Mouse (Mus musculus): ENCODE measurements around the gene Cfap61. TPM values are rescaled to one million over a fixed set of nuclear protein-coding genes. Genes with fewer than 3 reads are reported as not detected.

The Cfap61 gene
- polyA plus RNA-seq, 1 experiment from 2014 or later = 0.08 TPM

- Histone ChIP-seq H3K9ac (ENCODE audit: low read length) (no peak overlapping the region), H3K36me3 (ENCODE audit: control insufficient read depth, insufficient read depth, low read length) (no peaks in the 10 kb centered on the region), H3K4me3 (ENCODE audit: low read depth, low read length) (no peak overlapping the region), H3K4me1 (ENCODE audit: control insufficient read depth, insufficient read depth, low read length) (no peaks in the 10 kb centered on the region), H3K4me2 (ENCODE audit: low read depth, severe bottlenecking) (no peak overlapping the region), H3K27ac (replicated peaks; ENCODE audit: low read depth, low read length) (no peak overlapping the region), H3K9me3 (ENCODE audit: control insufficient read depth, low read length) (no peaks in the 10 kb centered on the region), H3K27me3 (ENCODE audit: control insufficient read depth, insufficient read depth, low read length) (no peaks in the 10 kb centered on the region)
- DNase-seq (ENCODE audit: low spot score) = no peak
- no peak for ATAC-seq (ENCODE audit: insufficient number of reproducible peaks, low FRiP score, low TSS enrichment, low read depth)
- 78% methylated on average over 24 of the region's 24 CpGs for WGBS
Observed at GRCm38 (mm10) chr2:146183830-146184793, 249.5 kb downstream of the Cfap61 start.

GRCm38 (mm10) chr2:146196126-146196525, 261.5 kb downstream of the Cfap61 start:
- no peak overlapping the region for H3K9ac ChIP-seq (ENCODE audit: low read length)
- H3K4me3 ChIP-seq (ENCODE audit: low read depth, low read length) = no peak overlapping the region
- no peaks in the 10 kb centered on the region for H3K9me3 ChIP-seq (ENCODE audit: control insufficient read depth, low read length)
- no peaks in the 10 kb centered on the region for H3K36me3 ChIP-seq (ENCODE audit: control insufficient read depth, insufficient read depth, low read length)
- 91% methylated on average over 11 of the region's 11 CpGs for WGBS
- no peak overlapping the region for H3K4me2 ChIP-seq (ENCODE audit: low read depth, severe bottlenecking)
- DNase-seq (ENCODE audit: low spot score) = no peak
- no peak for ATAC-seq (ENCODE audit: insufficient number of reproducible peaks, low FRiP score, low TSS enrichment, low read depth)
- H3K27ac ChIP-seq (replicated peaks; ENCODE audit: low read depth, low read length) = no peak overlapping the region
- H3K27me3 ChIP-seq (ENCODE audit: control insufficient read depth, insufficient read depth, low read length) = no peaks in the 10 kb centered on the region
- H3K4me1 ChIP-seq (ENCODE audit: control insufficient read depth, insufficient read depth, low read length) = no peaks in the 10 kb centered on the region

GRCm38 (mm10) chr2:146197947-146198346, 263.4 kb downstream of the Cfap61 start:
- H3K9me3 ChIP-seq (ENCODE audit: control insufficient read depth, low read length) = no peaks in the 10 kb centered on the region
- H3K27ac ChIP-seq (replicated peaks; ENCODE audit: low read depth, low read length) = no peak overlapping the region
- WGBS = 82% methylated on average over 7 of the region's 7 CpGs
- no peak overlapping the region for H3K4me2 ChIP-seq (ENCODE audit: low read depth, severe bottlenecking)
- ATAC-seq (ENCODE audit: insufficient number of reproducible peaks, low FRiP score, low TSS enrichment, low read depth) (no peak), DNase-seq (ENCODE audit: low spot score) (no peak)
- no peak overlapping the region for H3K4me3 ChIP-seq (ENCODE audit: low read depth, low read length)
- no peak overlapping the region for H3K9ac ChIP-seq (ENCODE audit: low read length)
- H3K27me3 ChIP-seq (ENCODE audit: control insufficient read depth, insufficient read depth, low read length) = no peaks in the 10 kb centered on the region
- H3K4me1 ChIP-seq (ENCODE audit: control insufficient read depth, insufficient read depth, low read length) = no peaks in the 10 kb centered on the region
- no peaks in the 10 kb centered on the region for H3K36me3 ChIP-seq (ENCODE audit: control insufficient read depth, insufficient read depth, low read length)

- ATAC-seq (ENCODE audit: insufficient number of reproducible peaks, low FRiP score, low TSS enrichment, low read depth) (no peak), DNase-seq (ENCODE audit: low spot score) (no peak)
- H3K4me3 ChIP-seq (ENCODE audit: low read depth, low read length) = no peak overlapping the region
- no peak overlapping the region for H3K4me2 ChIP-seq (ENCODE audit: low read depth, severe bottlenecking)
- no peak overlapping the region for H3K27ac ChIP-seq (replicated peaks; ENCODE audit: low read depth, low read length)
- peaks cover 5% of the 10 kb centered on the region for H3K27me3 ChIP-seq (ENCODE audit: control insufficient read depth, insufficient read depth, low read length)
- 37% methylated on average over 4 of the region's 4 CpGs for WGBS
- no peaks in the 10 kb centered on the region for H3K9me3 ChIP-seq (ENCODE audit: control insufficient read depth, low read length)
- no peak overlapping the region for H3K9ac ChIP-seq (ENCODE audit: low read length)
- H3K4me1 ChIP-seq (ENCODE audit: control insufficient read depth, insufficient read depth, low read length) = no peaks in the 10 kb centered on the region
- no peaks in the 10 kb centered on the region for H3K36me3 ChIP-seq (ENCODE audit: control insufficient read depth, insufficient read depth, low read length)
Observed at GRCm38 (mm10) chr2:146210968-146211367, 276.4 kb downstream of the Cfap61 start.

GRCm38 (mm10) chr2:146214715-146215114, 280.1 kb downstream of the Cfap61 start:
- peaks cover 37% of the 10 kb centered on the region for H3K27me3 ChIP-seq (ENCODE audit: control insufficient read depth, insufficient read depth, low read length)
- no peak for ATAC-seq (ENCODE audit: insufficient number of reproducible peaks, low FRiP score, low TSS enrichment, low read depth)
- H3K4me1 ChIP-seq (ENCODE audit: control insufficient read depth, insufficient read depth, low read length) = 0 out of 2 replicates have a peak, but pooled peaks cover 3% of the 10 kb centered on the region

GRCm38 (mm10) chr2:146216111-146217064, 281.8 kb downstream of the Cfap61 start:
- Histone ChIP-seq H3K27me3 (ENCODE audit: control insufficient read depth, insufficient read depth, low read length) (peaks cover 51% of the 10 kb centered on the region), H3K9me3 (ENCODE audit: control insufficient read depth, low read length) (no peaks in the 10 kb centered on the region), H3K4me1 (ENCODE audit: control insufficient read depth, insufficient read depth, low read length) (peaks cover 9% of the 10 kb centered on the region; the same call in 1 of the 2 replicates), H3K4me2 (ENCODE audit: low read depth, severe bottlenecking) (no peak overlapping the region), H3K36me3 (ENCODE audit: control insufficient read depth, insufficient read depth, low read length) (no peaks in the 10 kb centered on the region), H3K4me3 (ENCODE audit: low read depth, low read length) (no peak overlapping the region), H3K27ac (replicated peaks; ENCODE audit: low read depth, low read length) (no peak overlapping the region), H3K9ac (ENCODE audit: low read length) (no peak overlapping the region)
- ATAC-seq (ENCODE audit: insufficient number of reproducible peaks, low FRiP score, low TSS enrichment, low read depth) (no peak), DNase-seq (ENCODE audit: low spot score) (no peak)
- 9% methylated on average over 14 of the region's 14 CpGs for WGBS

More at GRCm38 (mm10) chr2:146214715-146215114, 280.1 kb downstream of the Cfap61 start:
- Histone ChIP-seq H3K36me3 (ENCODE audit: control insufficient read depth, insufficient read depth, low read length) (no peaks in the 10 kb centered on the region), H3K4me2 (ENCODE audit: low read depth, severe bottlenecking) (no peak overlapping the region), H3K27ac (replicated peaks; ENCODE audit: low read depth, low read length) (no peak overlapping the region), H3K9me3 (ENCODE audit: control insufficient read depth, low read length) (no peaks in the 10 kb centered on the region), H3K9ac (ENCODE audit: low read length) (no peak overlapping the region), H3K4me3 (ENCODE audit: low read depth, low read length) (no peak overlapping the region)
- peak; percentile 56 for DNase-seq (ENCODE audit: low spot score)
- WGBS = 3% methylated on average over 9 of the region's 9 CpGs

GRCm38 (mm10) chr2:146217227-146217980, 282.8 kb downstream of the Cfap61 start:
- peaks cover 61% of the 10 kb centered on the region for H3K27me3 ChIP-seq (ENCODE audit: control insufficient read depth, insufficient read depth, low read length)
- ATAC-seq (ENCODE audit: insufficient number of reproducible peaks, low FRiP score, low TSS enrichment, low read depth) (no peak), DNase-seq (ENCODE audit: low spot score) (peak; percentile 43)
- H3K4me1 ChIP-seq (ENCODE audit: control insufficient read depth, insufficient read depth, low read length) = peaks cover 12% of the 10 kb centered on the region; the same call in 1 of the 2 replicates
- no peak overlapping the region for H3K27ac ChIP-seq (replicated peaks; ENCODE audit: low read depth, low read length)
- WGBS = under 1% methylated on average over 16 of the region's 16 CpGs
- no peaks in the 10 kb centered on the region for H3K9me3 ChIP-seq (ENCODE audit: control insufficient read depth, low read length)
- no peak overlapping the region for H3K4me2 ChIP-seq (ENCODE audit: low read depth, severe bottlenecking)
- no peak overlapping the region for H3K9ac ChIP-seq (ENCODE audit: low read length)
- H3K4me3 ChIP-seq (ENCODE audit: low read depth, low read length) = no peak overlapping the region
- H3K36me3 ChIP-seq (ENCODE audit: control insufficient read depth, insufficient read depth, low read length) = no peaks in the 10 kb centered on the region
